Mouse (Mus musculus) thymus, adult 2 months (tissue): Measurements from ENCODE around the gene Sox18.

Experiments
- CTCF ChIP-seq: fragments of 200-500 bp; IDR thresholded peaks from 2 replicates; pipeline ENCODE4 v1.5.1; 2012; ENCODE audit warnings: mild to moderate bottlenecking, control low read depth, low read length, moderate library complexity, borderline replicate concordance; ENCODE audit not compliant: control insufficient read depth, poor library complexity, insufficient read depth; ENCODE audit errors: extremely low read depth
- POLR2A ChIP-seq: fragments of 200-500 bp; IDR thresholded peaks from 2 replicates; pipeline ENCODE4 v1.6.1; 2012; ENCODE audit warnings: mild to moderate bottlenecking, low read length, control low read depth, moderate library complexity; ENCODE audit not compliant: control insufficient read depth, poor library complexity, insufficient read depth; ENCODE audit errors: extremely low read depth

DNA sequence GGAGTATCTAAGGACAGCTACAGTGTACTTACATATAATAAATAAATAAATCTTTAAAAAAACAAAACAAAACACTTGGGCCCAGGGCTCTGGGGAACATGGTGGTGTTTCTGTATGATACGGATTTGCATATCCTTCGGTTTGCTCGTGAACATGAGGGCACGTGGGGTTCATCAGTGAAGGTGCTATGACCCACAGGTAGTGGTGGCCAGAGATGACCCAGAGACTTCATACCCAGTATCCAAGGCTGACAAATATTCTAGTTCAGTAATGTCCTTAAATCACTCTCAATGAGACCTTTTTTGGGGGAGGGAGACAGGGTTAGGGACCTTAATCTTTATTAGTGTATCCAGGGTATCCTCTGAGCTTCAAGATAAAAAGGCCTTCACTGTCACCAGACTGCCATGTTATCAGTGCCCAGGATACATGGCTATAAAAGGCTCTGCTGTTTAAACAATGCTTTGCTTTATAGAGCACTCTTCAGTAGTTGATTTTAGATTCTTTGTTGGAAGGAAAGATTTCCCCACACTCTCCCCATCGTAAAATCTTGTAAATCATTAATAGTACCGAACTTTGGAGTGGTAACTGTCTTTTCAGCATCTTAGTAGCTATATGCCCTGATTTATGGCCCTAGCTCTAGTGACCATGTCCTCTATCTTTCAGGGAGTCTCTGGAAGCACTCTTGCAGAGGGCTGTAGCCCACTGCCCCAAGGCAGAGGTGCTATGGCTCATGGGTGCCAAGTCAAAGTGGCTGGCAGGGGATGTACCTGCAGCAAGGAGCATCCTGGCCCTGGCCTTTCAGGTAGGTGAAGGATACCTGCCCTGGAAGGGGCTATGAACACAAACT, 24.6 kb downstream of the Sox18 start:
- no peak for TF ChIP-seq CTCF
- TF ChIP-seq POLR2A: no peak
